Mouse (Mus musculus): ENCODE data around the gene Tdgf1. TPM values are rescaled to one million over a fixed set of nuclear protein-coding genes. Genes with fewer than 3 reads are reported as not detected.

Tdgf1 gene
- polyA plus RNA-seq, 1 experiment, result 0.08 TPM

DNA sequence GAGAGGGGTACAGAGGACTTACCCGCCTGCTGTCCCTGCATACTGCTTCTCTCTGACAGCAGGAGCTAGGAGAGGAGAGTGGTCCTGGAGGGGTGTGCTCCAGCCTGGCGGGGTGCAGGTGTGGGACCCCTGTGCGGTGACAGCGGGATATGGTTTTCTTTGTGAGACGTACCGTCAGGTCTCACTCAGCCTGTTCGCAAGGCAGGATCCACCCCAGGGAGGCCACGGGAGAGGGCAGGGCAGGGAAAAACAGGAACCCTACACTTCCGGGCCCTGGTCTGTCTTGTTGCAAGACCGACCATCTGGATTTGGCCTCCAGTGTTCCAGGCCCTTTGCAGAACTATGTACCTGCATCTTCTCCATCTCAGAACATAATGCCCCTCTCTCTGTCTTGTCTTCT is 52.5 kb downstream of the Tdgf1 start:
- no peaks in the 10 kb centered on the region for H3K27me3 ChIP-seq (ENCODE audit: control insufficient read depth, insufficient read depth, low read length)
- TF ChIP-seq CTCF (IDR thresholded peaks at IDR 0.05; ENCODE audit: extremely low read depth, insufficient read depth, insufficient read length, insufficient replicate concordance) (no peak), POLR2A (IDR thresholded peaks at IDR 0.05; ENCODE audit: low read depth, low read length) (no peak)
- DNase-seq (ENCODE audit: low read depth in 1 of 2, low spot score in 2 of 2), result no peak
- no peak overlapping the region for H3K4me3 ChIP-seq (ENCODE audit: extremely low read depth, insufficient read depth, insufficient read length)
- H3K4me1 ChIP-seq (ENCODE audit: control insufficient read depth, insufficient read depth, insufficient read length), result no peaks in the 10 kb centered on the region; the same call in 1 of the 2 replicates
- no peaks in the 10 kb centered on the region for H3K36me3 ChIP-seq (ENCODE audit: control insufficient read depth, insufficient read depth, low read length)
- WGBS, result 65% methylated on average over 10 of the region's 10 CpGs
- no peak overlapping the region for H3K27ac ChIP-seq (ENCODE audit: insufficient read depth, low read length)

DNA sequence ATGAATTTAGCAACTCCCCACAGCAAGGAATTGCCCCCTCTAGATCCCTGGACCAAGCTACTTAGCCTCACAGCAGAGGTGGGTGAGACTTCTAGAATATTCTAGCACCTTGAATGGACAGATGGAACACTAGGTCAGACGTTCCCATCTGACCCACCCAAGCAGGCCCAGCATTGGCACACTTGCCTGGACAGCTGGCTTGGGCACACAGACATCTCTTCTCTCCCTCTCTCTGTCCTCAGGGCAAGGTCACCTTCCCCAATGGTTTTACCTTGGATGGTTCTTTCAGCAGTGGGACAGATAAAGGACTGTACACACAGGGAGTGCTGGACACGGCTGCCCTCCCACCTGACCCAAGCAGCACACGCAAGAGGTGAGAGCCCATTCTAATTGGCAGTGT is 53.4 kb downstream of the Tdgf1 start:
- no peaks in the 10 kb centered on the region for H3K36me3 ChIP-seq (ENCODE audit: control insufficient read depth, insufficient read depth, low read length)
- H3K27ac ChIP-seq (ENCODE audit: insufficient read depth, low read length), result no peak overlapping the region
- DNase-seq (ENCODE audit: low read depth in 1 of 2, low spot score in 2 of 2), result no peak
- H3K27me3 ChIP-seq (ENCODE audit: control insufficient read depth, insufficient read depth, low read length), result no peaks in the 10 kb centered on the region
- TF ChIP-seq POLR2A (IDR thresholded peaks at IDR 0.05; ENCODE audit: low read depth, low read length) (no peak), CTCF (IDR thresholded peaks at IDR 0.05; ENCODE audit: extremely low read depth, insufficient read depth, insufficient read length, insufficient replicate concordance) (no peak)
- H3K4me3 ChIP-seq (ENCODE audit: extremely low read depth, insufficient read depth, insufficient read length), result no peak overlapping the region
- 84% methylated on average over 3 of the region's 3 CpGs for WGBS
- H3K4me1 ChIP-seq (ENCODE audit: control insufficient read depth, insufficient read depth, insufficient read length), result no peaks in the 10 kb centered on the region; the same call in 1 of the 2 replicates

DNA sequence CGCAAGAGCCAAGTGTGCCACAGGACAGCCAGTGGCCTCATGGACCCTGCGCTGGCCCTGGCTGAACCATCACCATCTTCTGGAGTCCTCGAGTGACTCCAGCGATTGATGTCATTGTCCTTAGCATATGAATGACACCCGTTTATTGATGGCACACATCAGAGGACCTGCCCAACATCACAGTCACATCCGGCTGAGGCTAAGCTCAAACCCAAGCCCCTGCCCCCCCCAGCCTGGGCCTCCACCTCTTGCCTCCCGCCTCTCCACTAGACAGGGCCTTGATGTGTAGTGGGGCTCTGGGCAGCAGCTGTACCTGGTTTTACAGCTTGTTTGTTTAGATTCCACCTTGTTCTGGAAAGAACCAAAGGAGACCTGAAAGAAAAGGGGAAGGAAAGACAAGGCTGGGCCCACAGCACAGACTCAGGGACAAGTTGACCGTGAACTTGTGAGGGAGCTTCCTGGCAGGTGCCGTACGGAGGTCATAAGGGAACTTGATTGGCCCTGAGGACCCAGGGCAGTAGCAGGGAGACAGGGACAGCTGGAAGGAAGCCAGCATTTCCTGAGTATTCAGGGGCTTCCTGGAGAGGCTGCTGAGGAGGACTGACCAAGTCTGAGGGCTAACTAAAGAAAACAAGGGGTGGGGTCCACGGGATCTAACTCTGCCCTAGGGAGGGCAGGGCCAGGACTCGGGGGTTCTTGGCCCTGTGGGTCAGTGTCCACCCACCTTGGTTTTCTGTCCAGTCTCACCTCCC is 54.7 kb downstream of the Tdgf1 start:
- no peak overlapping the region for H3K4me3 ChIP-seq (ENCODE audit: extremely low read depth, insufficient read depth, insufficient read length)
- no peak overlapping the region for H3K27ac ChIP-seq (ENCODE audit: insufficient read depth, low read length)
- H3K36me3 ChIP-seq (ENCODE audit: control insufficient read depth, insufficient read depth, low read length), result no peaks in the 10 kb centered on the region
- no peaks in the 10 kb centered on the region for H3K27me3 ChIP-seq (ENCODE audit: control insufficient read depth, insufficient read depth, low read length)
- DNase-seq (ENCODE audit: low read depth in 1 of 2, low spot score in 2 of 2), result no peak
- TF ChIP-seq CTCF (IDR thresholded peaks at IDR 0.05; ENCODE audit: extremely low read depth, insufficient read depth, insufficient read length, insufficient replicate concordance) (no peak), POLR2A (IDR thresholded peaks at IDR 0.05; ENCODE audit: low read depth, low read length) (no peak)
- no peaks in the 10 kb centered on the region; the same call in 1 of the 2 replicates for H3K4me1 ChIP-seq (ENCODE audit: control insufficient read depth, insufficient read depth, insufficient read length)
- 44% methylated on average over 12 of the region's 12 CpGs for WGBS

DNA sequence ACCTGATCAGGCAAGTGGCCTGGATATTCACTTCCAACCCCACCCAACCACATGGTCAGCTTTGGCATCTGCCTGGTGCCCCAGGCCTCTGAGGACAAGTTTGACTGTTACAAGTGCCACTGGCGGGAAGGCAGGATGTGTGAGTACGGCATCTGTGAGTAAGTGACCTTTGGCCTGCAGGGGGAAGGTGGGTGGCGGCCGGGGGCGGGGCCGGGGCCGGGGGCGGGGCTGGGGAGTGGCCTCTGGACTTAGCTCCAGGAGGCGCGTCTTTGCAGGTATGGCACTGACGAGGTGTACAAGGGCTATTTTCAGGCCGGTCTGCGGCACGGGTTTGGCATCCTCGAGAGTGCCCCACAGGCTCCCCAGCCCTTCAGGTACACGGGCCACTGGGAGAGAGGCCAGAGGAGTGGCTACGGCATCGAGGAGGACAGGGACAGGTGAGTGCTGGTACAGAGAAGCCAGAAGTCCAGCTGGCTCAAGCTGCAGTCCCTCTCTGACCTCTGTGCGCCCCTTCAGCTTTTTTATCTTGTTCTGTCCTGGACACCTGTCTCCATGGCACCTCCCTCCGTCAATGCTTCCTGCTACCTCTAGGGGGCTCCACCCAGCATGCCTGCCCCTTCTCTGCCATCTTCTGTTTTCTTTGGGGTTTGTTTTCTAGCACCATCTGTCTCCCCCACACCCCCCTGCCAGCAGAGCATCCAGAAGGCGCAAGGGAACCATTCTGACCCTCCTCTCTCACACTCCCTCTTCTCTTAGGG is 55.8 kb downstream of the Tdgf1 start:
- no peak overlapping the region for H3K27ac ChIP-seq (ENCODE audit: insufficient read depth, low read length)

More for the DNA sequence above, 55.8 kb downstream of the Tdgf1 start:
- H3K36me3 ChIP-seq (ENCODE audit: control insufficient read depth, insufficient read depth, low read length), result no peaks in the 10 kb centered on the region
- no peaks in the 10 kb centered on the region; the same call in 1 of the 2 replicates for H3K4me1 ChIP-seq (ENCODE audit: control insufficient read depth, insufficient read depth, insufficient read length)
- DNase-seq (ENCODE audit: low read depth in 1 of 2, low spot score in 2 of 2), result no peak
- 68% methylated on average over 21 of the region's 21 CpGs for WGBS
- TF ChIP-seq CTCF (IDR thresholded peaks at IDR 0.05; ENCODE audit: extremely low read depth, insufficient read depth, insufficient read length, insufficient replicate concordance), result no peak
- H3K27me3 ChIP-seq (ENCODE audit: control insufficient read depth, insufficient read depth, low read length), result no peaks in the 10 kb centered on the region
- no peak overlapping the region for H3K4me3 ChIP-seq (ENCODE audit: extremely low read depth, insufficient read depth, insufficient read length)

Other genes starting within 250 kb of the Tdgf1 start
- 0.94 TPM in 1 of 2 replicates, not detected in the other for gene Myl3, start 204.3 kb downstream of the Tdgf1 start, polyA plus RNA-seq (2012; rRNA removed)
- 11.0 and 14.0 TPM in 2 replicates for gene Pth1r, start 199.0 kb downstream of the Tdgf1 start, polyA plus RNA-seq (2012; rRNA removed)
- gene Prss42, start 148.0 kb downstream of the Tdgf1 start, polyA plus RNA-seq (2012; rRNA removed), result not detected in 2 replicates
- gene Prss44, start 132.2 kb downstream of the Tdgf1 start, polyA plus RNA-seq (2012; rRNA removed), result not detected in 2 replicates
- gene Prss43, start 119.5 kb downstream of the Tdgf1 start, polyA plus RNA-seq (2012; rRNA removed), result not detected in 2 replicates
- not detected in 2 replicates for gene Prss45, start 111.6 kb downstream of the Tdgf1 start, polyA plus RNA-seq (2012; rRNA removed)
- not detected in 2 replicates for gene Prss46, start 101.7 kb downstream of the Tdgf1 start, polyA plus RNA-seq (2012; rRNA removed)
- 3.5 and 5.5 TPM in 2 replicates for gene Prss50, start 88.2 kb downstream of the Tdgf1 start, polyA plus RNA-seq (2012; rRNA removed)
- gene Als2cl, start 66.3 kb downstream of the Tdgf1 start, polyA plus RNA-seq (2012; rRNA removed), result 58.9 and 64.3 TPM in 2 replicates
- 2.9 and 3.0 TPM in 2 replicates for gene Tmie, start 66.0 kb downstream of the Tdgf1 start, polyA plus RNA-seq (2012; rRNA removed)
- 0.25 and 0.35 TPM in 2 replicates for gene Fam240a, start 29.3 kb downstream of the Tdgf1 start, polyA plus RNA-seq (2012; rRNA removed)
- 0.02 TPM in 1 of 2 replicates, not detected in the other for gene Lrrc2, start 5.4 kb upstream of the Tdgf1 start, polyA plus RNA-seq (2012; rRNA removed)
- 1.5 and 2.0 TPM in 2 replicates for gene Rtp3, start 44.4 kb upstream of the Tdgf1 start, polyA plus RNA-seq (2012; rRNA removed)
- 12.3 and 14.1 TPM in 2 replicates for gene Ltf, start 73.1 kb upstream of the Tdgf1 start, polyA plus RNA-seq (2012; rRNA removed)
- 5.3 and 5.4 TPM in 2 replicates for gene Ccrl2, start 111.4 kb upstream of the Tdgf1 start, polyA plus RNA-seq (2012; rRNA removed)
- 5.3 and 6.4 TPM in 2 replicates for gene Lrrfip2, start 171.4 kb upstream of the Tdgf1 start, polyA plus RNA-seq (2012; rRNA removed)